ENCODE assay signal across 23 mouse cellular contexts in the genomic region with DNA sequence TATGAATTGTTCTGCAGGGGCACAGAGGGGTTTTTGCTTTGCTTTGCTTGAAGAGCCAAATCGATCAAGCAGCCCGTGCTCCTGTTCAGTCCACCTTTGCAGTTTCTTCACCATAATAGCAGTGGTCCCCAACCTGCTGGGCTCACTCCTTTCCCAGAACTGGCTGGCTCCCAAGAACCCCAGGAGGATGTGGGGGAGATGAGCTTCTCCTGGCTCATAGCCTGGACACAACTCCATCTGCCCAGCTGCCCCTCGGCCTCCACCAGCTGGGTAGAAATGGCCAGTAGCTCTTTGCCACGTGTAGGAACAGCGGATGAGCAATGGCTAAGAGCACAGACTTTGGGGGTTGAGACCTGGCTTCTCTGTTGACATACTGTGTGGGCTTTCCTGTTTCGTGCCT.
"Had no signal": no experiment of that assay in that cellular context is flagged by ENCODE, and none has a peak within 500 bp of the region (broad histone marks: within the 10 kb centered on the region; RNA-seq: fewer than 3 reads in every experiment).

No protein-coding gene starts in this region.

- H3K36me3 ChIP-seq: heart, embryonic 10.5 days; heart, embryonic 12.5 days; intestine, embryonic 15.5 days; limb, embryonic 10.5 days; limb, embryonic 12.5 days; liver, embryonic 13.5 days; liver, embryonic 15.5 days had no signal

- DNase-seq: gastrocnemius, postnatal 14 days; heart, adult 18-20 months; heart, postnatal 10 days; heart, postnatal 4 days; kidney, adult 18-20 months; kidney, adult 8-10 months; kidney, postnatal 10 days; kidney, postnatal 25 days; kidney, postnatal 4 days; liver; liver, embryonic 13.5 days had no signal

- H3K9ac ChIP-seq: heart, embryonic 12.5 days; hindbrain, embryonic 13.5 days; intestine, embryonic 15.5 days; limb, embryonic 12.5 days; liver, embryonic 13.5 days; liver, embryonic 15.5 days had no signal

- H3K4me3 ChIP-seq: heart, embryonic 10.5 days; heart, embryonic 12.5 days; hindbrain, embryonic 13.5 days; intestine, embryonic 15.5 days; layer of hippocampus, adult 2 months; left cerebral cortex, adult 2 months; limb, embryonic 10.5 days; limb, embryonic 12.5 days; liver, embryonic 13.5 days; liver, embryonic 15.5 days had no signal

- H3K4me1 ChIP-seq: intestine, embryonic 15.5 days; liver, embryonic 13.5 days; liver, embryonic 15.5 days had no signal

- H3K27ac ChIP-seq: heart, embryonic 10.5 days; intestine, embryonic 15.5 days; layer of hippocampus, adult 2 months; left cerebral cortex, adult 2 months; limb, embryonic 10.5 days; limb, embryonic 12.5 days; liver, embryonic 13.5 days; liver, embryonic 15.5 days had no signal

- H3K9me3 ChIP-seq: heart, embryonic 10.5 days; heart, embryonic 12.5 days; hindbrain, embryonic 13.5 days; intestine, embryonic 15.5 days; limb, embryonic 10.5 days; limb, embryonic 12.5 days; liver, embryonic 13.5 days; liver, embryonic 15.5 days had no signal

- H3K27me3 ChIP-seq: heart, embryonic 12.5 days; intestine, embryonic 15.5 days; liver, embryonic 13.5 days; liver, embryonic 15.5 days had no signal

- H3K4me2 ChIP-seq: heart, embryonic 12.5 days; hindbrain, embryonic 13.5 days; intestine, embryonic 15.5 days; limb, embryonic 12.5 days; liver, embryonic 11.5 days; liver, embryonic 13.5 days; liver, embryonic 15.5 days had no signal

- ATAC-seq: inflammation-experienced regulatory T-cells, adult 6 months; intestine, embryonic 15.5 days; intestine, postnatal 0 days had no signal
